Mouse (Mus musculus) erythroblast, adult 5-6 weeks (primary cell): ENCODE measurements at regions not wholly inside any gene's neighbourhood (a gene's known extent, or its start where the extent isn't known, plus 50 kb on each side); places are given as distances from the start of the nearest gene placed in this dataset.
"Not testable (repeated sequence)": the region's sequence is repeated elsewhere in the genome, so short reads cannot be mapped to it uniquely, and the experiment has no call there.

ENCODE experiments used
- ATAC-seq: replicated peaks from 2 replicates; pipeline ENCODE4 v1.8.0; 2016; ENCODE audit warnings: moderate number of reproducible peaks, mild to moderate bottlenecking, moderate TSS enrichment, inconsistent platforms; ENCODE audit not compliant: poor library complexity, low FRiP score, severe bottlenecking

DNA sequence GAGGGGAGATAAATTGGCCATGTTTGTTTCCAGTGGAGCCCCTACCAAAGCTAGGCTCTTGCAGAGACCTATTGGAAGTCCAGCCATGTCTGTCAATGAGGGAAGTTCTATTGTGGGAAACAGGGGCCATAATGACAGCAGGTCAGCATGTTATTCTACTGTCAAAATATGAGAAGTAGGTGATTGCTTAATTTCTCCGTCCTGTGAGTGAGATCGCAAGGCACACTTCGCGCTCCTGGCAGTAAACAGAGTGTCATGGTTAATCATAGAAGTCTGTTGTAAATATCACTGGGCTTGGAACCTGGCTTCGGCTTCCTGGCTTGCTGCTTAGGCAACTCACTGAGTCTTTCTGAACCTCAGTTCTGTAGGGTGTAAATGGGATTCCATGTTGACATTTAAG, 72.5 kb upstream of the Ccdc122 start:
- no peak for ATAC-seq

DNA sequence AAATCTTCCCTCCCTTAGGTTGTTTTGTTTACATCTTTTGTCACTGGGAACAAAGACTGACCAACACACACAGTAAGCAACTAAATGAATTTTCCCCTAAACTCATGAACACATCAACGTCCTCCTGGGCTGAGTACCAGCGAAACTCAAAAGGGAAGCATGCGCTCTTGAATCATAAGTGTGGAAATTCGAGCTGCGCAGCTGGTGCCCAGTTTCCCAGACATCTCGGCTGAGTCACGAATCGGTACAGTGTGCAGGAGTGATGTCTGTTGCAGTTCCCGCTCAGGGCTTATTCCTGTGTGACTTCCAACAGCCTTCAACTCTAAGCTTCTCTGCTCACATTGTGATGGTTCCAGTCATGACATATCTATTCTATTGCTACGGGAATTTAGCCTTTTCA, 77.7 kb upstream of the Ccdc122 start:
- no peak for ATAC-seq

DNA sequence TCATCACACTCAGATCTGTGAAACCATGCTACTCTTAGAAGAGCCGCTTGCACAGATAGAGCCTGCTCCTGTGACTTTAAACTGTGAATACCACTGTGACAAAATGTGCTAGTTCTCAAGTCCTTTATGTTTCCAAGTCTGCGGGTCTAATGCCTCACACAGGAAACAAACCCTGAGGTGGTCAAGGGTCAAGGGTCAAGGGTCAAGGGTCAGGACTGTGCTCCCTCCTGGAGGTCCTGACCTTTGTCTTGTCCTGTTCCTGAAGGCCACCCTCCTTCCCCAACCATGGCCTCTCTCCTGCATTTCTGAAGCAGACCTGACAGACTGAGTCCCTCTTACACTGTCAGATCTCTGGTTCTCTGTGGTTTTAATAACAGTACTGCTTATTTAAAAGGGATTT, 79.4 kb upstream of the Ccdc122 start:
- no peak for ATAC-seq

DNA sequence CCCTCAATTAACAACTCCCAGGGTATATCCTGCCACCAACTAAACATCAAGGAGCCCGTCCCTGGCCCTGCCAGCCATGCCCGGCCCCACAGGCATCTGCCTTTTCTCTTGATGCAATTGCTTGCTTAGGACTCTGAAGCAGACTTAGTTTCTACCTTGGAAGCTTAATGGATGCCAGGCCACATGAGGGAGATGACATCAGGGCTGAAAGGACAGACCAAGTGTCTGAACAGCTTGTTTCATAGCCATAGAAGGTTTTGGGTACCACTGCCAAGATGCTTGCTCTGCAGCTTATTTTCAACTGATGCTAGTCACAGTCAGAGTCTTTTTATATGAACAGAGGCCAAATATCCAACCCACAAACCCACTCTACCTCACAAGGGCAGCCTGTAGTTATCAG, 83.4 kb upstream of the Ccdc122 start:
- no peak for ATAC-seq

DNA sequence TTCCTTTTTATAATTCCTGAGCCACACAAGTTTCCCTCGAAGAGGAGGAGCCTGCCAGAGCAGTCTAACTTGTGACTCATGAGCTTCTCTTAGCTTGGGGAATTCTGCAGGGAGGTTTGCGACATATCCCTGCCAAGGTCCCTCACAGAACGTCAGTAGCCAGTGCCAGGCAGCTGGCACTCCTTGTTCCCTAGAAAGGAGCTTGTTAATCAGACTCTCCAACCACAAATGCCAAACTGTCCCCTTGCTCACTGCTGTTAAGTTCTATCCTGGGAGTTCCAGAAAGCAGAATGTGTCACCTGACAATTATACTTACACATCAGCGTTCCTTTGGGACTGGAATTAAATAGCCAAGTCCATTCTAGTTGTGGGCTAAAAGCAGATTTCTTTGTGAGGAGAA, 85.1 kb upstream of the Ccdc122 start:
- ATAC-seq = no peak

DNA sequence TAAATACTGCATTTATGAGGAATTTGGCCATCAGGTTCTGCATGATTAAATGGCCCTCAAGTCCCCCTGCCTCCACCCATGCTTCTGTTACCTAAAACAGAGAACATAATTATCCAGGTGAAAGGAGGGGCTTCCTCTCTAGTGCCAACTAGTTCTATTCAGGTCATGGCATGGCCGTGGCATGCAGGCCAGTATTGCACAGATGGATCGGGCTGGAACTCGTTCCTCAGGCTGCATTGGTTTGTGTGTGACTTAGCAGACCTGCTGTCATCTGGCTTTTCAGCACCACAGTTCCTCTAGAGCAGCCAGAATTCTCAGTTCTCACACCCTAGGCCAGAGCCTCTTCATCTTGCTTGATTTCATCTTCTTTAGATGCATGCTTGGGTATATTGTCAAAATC, 87.2 kb upstream of the Ccdc122 start:
- no peak for ATAC-seq

GRCm38 (mm10) chr14:76948948-76949347, 87.6 kb upstream of the Ccdc122 start:
- ATAC-seq = no peak

DNA sequence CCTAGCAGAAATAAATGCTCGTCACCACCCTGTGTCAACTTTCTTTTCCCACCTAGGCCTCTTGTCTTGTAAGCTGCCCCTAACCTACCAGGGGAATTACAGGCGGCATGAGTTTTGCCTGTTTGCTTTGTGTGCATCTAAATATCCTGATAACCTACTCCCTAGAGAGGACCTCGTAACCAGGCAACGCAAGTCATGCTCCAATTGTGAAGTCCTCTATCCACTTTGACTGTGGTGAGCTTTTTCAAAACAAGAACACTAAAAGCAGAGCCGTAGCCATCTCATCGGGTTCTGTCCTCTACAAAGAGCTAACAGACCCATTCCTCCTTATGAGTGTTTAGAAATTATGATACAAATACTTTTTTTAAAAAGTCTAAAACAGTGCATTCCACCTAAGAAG, 88.1 kb upstream of the Ccdc122 start:
- no peak for ATAC-seq

- ATAC-seq = no peak
Observed at GRCm38 (mm10) chr14:76947148-76947547, 89.4 kb upstream of the Ccdc122 start.

DNA sequence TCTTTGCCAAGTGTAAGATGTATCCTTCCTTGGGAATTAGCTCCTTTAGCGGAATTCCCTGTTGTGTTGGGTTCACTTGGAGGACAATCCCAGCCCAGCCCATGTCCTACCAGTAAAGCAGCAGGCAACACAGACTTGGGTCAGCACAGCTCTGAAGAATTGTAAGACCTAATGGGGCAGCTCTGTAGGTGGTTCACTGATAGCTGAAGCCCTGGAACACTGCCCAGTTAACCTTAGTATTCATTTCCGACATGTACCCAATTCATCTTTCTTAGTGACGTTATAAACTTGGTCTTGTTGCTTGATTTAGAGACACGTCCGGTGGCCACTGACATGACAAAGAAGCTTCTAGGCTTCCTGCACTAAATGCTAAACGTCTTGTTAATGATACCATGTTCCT, 90.9 kb upstream of the Ccdc122 start:
- ATAC-seq = no peak

- no peak for ATAC-seq
Observed at GRCm38 (mm10) chr14:76941474-76942212, 94.9 kb upstream of the Ccdc122 start.

DNA sequence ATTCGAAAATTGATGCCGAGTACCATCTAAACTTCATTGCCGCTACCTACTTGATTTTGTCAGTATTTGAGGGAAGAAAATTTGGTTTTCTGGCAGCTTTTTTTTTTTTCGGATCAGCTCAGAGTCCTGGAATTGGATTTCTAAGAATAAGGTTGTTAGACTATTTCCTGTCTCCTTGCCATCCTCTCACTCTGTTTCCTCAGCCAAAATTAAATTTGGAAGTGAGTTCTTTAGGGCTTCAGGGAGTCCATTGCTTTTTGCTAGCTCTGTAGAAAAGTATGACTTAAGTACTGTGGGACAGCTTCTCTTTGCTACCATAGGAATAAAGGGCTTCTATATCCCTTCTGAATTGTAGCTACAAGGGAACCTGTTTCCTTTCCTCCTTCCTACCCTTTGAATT, 96.1 kb upstream of the Ccdc122 start:
- ATAC-seq = no peak

- no peak for ATAC-seq
Observed at GRCm38 (mm10) chr14:76936671-76937070, 99.9 kb upstream of the Ccdc122 start.

DNA sequence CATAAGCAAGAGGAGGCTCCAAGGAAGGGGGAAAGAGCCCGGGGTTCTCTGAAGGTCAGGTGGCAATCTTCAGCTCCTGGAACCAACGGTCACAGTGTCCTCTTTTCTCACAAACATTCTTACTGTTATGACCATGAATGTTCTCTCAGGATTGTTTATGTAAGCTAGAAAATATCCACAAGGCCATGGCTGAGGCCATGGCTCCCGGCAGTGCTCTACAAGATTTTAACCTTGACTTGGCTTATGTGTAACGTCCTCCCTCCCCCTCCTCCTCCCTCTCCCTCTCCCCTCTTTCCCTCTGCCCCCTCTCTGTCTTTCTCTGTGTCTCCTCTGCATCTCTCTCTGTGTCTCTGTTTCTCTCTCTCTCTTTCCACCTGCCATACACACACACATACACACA, 100.5 kb upstream of the Ccdc122 start:
- not testable (repeated sequence) for ATAC-seq

DNA sequence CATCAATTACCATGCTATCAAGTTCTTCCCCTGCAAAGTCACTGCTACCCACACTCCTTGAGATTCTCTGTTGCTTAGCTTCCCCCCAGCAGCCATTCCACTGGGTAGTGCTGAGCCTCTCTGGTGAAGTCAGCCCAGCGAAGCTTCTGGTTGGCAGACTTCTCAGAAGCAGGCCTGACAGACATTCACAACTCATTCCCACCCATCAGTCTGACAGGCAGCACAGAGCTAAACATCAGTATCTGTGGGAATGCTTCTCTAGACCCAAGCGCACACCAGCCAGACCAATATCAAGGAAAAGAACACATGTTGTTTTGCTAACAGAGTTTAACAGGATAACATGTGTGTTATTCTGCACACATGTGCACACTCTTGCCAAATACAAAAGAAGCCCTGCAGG, 101.1 kb upstream of the Ccdc122 start:
- no peak for ATAC-seq

DNA sequence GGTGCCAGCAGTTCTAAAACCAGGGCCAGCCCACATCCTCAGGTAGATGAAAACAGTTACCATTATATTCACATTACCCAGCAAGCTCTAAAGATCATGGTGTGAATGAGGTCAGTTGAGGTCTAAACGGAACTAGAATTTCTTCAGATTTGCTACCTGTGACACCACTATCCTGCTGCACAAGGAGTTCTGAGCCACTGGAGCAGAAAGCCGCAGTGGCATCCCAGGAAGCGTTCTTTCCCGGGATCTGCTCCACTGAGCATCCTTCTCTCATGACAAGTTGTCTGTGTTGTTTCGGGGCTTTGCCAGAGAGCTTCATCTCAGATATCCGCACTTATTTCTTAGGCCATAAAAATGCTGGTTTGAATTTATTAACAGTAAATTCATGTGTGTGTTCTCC, 103.7 kb upstream of the Ccdc122 start:
- ATAC-seq = no peak

DNA sequence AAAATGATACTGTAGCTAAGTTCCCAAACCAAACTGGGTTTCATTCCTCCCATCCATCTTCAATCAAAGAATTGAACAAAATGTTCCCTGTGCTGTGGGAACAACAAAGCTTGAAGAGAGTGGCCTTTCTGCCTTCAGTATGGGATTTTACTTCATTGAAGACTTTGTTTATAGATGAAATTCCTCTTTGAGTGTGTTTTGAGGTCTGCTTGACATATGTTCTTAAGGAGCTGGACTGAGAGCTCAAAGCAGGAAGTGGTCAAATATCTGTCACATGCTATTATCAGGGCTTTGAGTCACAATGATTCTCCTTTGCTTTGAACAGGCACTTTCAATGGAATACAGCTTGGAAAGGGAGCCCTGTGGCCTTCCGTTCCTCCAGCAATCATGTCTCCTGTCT, 105.2 kb upstream of the Ccdc122 start:
- ATAC-seq = no peak

- ATAC-seq = no peak
Observed at GRCm38 (mm10) chr14:76929562-76929961, 107.0 kb upstream of the Ccdc122 start.

GRCm38 (mm10) chr14:76928706-76929105, 107.9 kb upstream of the Ccdc122 start:
- no peak for ATAC-seq

DNA sequence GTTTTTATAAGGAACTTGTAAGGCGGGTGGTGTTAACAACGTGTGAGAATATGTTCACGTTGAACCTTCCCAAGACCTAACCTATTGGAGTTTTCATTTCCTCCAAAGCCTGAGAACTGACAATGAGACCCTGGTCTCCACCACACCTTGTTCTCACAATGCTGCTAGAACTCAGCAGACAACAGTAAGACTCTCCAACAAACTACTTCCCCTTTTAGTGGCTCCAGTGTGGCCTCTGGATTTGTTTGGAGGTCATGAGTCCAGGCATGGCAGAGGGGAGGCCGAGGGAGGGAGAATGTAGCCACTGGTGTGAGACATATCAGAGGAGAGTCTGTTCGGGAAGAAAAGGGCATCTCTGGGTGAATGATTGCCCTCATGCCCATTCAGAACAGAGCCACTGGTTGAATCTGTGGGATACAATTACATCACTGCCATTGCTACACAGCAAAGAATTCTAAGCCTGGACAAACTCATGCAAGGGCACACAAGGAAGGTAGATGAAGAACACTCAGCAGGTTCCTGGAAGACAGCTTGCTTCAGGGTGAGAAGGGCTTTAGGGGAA, 109.2 kb upstream of the Ccdc122 start:
- no peak for ATAC-seq

DNA sequence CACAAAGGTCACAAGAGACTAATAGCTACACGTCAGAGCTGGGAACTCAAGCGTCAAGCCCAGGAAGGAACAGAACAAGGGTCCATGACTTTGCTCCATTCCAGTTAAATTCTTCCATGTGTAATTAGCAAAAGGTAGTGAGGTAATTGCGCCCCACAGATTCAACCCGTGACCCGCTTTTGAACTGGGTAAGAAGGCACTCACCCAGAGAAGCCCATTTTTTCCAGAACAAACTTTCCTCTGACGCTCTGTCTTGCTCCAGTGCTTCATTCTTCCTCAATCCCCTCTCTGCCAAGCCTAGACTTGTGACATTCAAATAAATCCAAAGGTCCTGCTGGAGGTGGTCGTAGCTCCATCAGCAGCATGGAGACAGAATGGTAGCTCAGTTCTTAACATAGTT, 110.2 kb upstream of the Ccdc122 start:
- ATAC-seq = no peak

GRCm38 (mm10) chr14:76922399-76922939, 114.1 kb upstream of the Ccdc122 start:
- ATAC-seq = no peak
